Mouse (Mus musculus): ENCODE measurements around the gene Pxylp1.

GRCm38 (mm10) chr9:96783258-96783657, 109.2 kb downstream of the Pxylp1 start:
- no peak for TF ChIP-seq CHD2 (IDR thresholded peaks at IDR 0.05; ENCODE audit: low read depth, low read length)
- no peak for TF ChIP-seq HCFC1 (IDR thresholded peaks at IDR 0.05; ENCODE audit: borderline replicate concordance, insufficient read depth, low read length)
- no peak for TF ChIP-seq ZNF384 (IDR thresholded peaks at IDR 0.05; ENCODE audit: low read depth, low read length)

Data from ES-E14 (cell line).